Mouse (Mus musculus) megakaryocyte, embryonic 14.5 days (primary cell): ENCODE results near the gene Gas6.

ENCODE experiments used
- FLI1 ChIP-seq: IDR thresholded peaks from 2 replicates; pipeline ENCODE4 v1.6.1; 2012; ENCODE audit warnings: low read length, inconsistent platforms, mixed read lengths
- GATA1 ChIP-seq: IDR thresholded peaks from 3 replicates; pipeline ENCODE4 v1.6.1; 2012; ENCODE audit warnings: mixed read lengths, low read length, inconsistent platforms, borderline replicate concordance

GRCm38 (mm10) chr8:13516728-13517127, 22.4 kb upstream of the Gas6 start:
- no peak for TF ChIP-seq GATA1
- no peak for TF ChIP-seq FLI1
